Mouse (Mus musculus): Measurements from ENCODE around the gene Wdhd1. TPM values are rescaled to one million over a fixed set of nuclear protein-coding genes. Genes with fewer than 3 reads are reported as not detected.

The Wdhd1 gene
- polyA plus RNA-seq, 1 experiment from 2014 or later: 54.8 TPM

GRCm38 (mm10) chr14:47236491-47236890, 40.2 kb downstream of the Wdhd1 start:
- H3K9me3 ChIP-seq (ENCODE audit: control insufficient read depth, low read length): peaks cover 4% of the 10 kb centered on the region; the same call in 1 of the 2 replicates
- WGBS: 86% methylated on average over 7 of the region's 7 CpGs
- no peak overlapping the region for H3K9ac ChIP-seq (ENCODE audit: low read length)
- H3K4me1 ChIP-seq (ENCODE audit: control insufficient read depth, insufficient read depth, low read length): no peaks in the 10 kb centered on the region
- H3K27me3 ChIP-seq (ENCODE audit: control insufficient read depth, insufficient read depth, low read length): no peaks in the 10 kb centered on the region
- DNase-seq (ENCODE audit: low spot score) (no peak), ATAC-seq (ENCODE audit: insufficient number of reproducible peaks, low FRiP score, low TSS enrichment, low read depth) (no peak)
- no peak overlapping the region for H3K4me2 ChIP-seq (ENCODE audit: low read depth, severe bottlenecking)
- H3K4me3 ChIP-seq (ENCODE audit: low read depth, low read length): no peak overlapping the region
- H3K36me3 ChIP-seq (ENCODE audit: control insufficient read depth, insufficient read depth, low read length): 0 out of 2 replicates have a peak, but pooled peaks cover 4% of the 10 kb centered on the region
- H3K27ac ChIP-seq (replicated peaks; ENCODE audit: low read depth, low read length): no peak overlapping the region

- H3K27me3 ChIP-seq (ENCODE audit: control insufficient read depth, insufficient read depth, low read length): no peaks in the 10 kb centered on the region
- no peak overlapping the region for H3K4me2 ChIP-seq (ENCODE audit: low read depth, severe bottlenecking)
- DNase-seq (ENCODE audit: low spot score) (no peak), ATAC-seq (ENCODE audit: insufficient number of reproducible peaks, low FRiP score, low TSS enrichment, low read depth) (no peak)
- 83% methylated on average over 5 of the region's 5 CpGs for WGBS
- no peaks in the 10 kb centered on the region for H3K36me3 ChIP-seq (ENCODE audit: control insufficient read depth, insufficient read depth, low read length)
- no peaks in the 10 kb centered on the region for H3K4me1 ChIP-seq (ENCODE audit: control insufficient read depth, insufficient read depth, low read length)
- no peak overlapping the region for H3K4me3 ChIP-seq (ENCODE audit: low read depth, low read length)
- H3K9ac ChIP-seq (ENCODE audit: low read length): no peak overlapping the region
- peaks cover 4% of the 10 kb centered on the region; the same call in 1 of the 2 replicates for H3K9me3 ChIP-seq (ENCODE audit: control insufficient read depth, low read length)
- no peak overlapping the region for H3K27ac ChIP-seq (replicated peaks; ENCODE audit: low read depth, low read length)
Measured at GRCm38 (mm10) chr14:47234526-47235250, 42.0 kb downstream of the Wdhd1 start.

GRCm38 (mm10) chr14:47234032-47234431, 42.6 kb downstream of the Wdhd1 start:
- no peak for DNase-seq (ENCODE audit: low spot score)
- 89% methylated on average over 3 of the region's 3 CpGs for WGBS

GRCm38 (mm10) chr14:47233602-47234001, 43.1 kb downstream of the Wdhd1 start:
- 74% methylated on average over 2 of the region's 2 CpGs for WGBS
- H3K36me3 ChIP-seq (ENCODE audit: control insufficient read depth, insufficient read depth, low read length): no peaks in the 10 kb centered on the region

More at GRCm38 (mm10) chr14:47234032-47234431, 42.6 kb downstream of the Wdhd1 start:
- Histone ChIP-seq H3K4me1 (ENCODE audit: control insufficient read depth, insufficient read depth, low read length) (no peaks in the 10 kb centered on the region), H3K4me2 (ENCODE audit: low read depth, severe bottlenecking) (no peak overlapping the region), H3K9me3 (ENCODE audit: control insufficient read depth, low read length) (peaks cover 4% of the 10 kb centered on the region; the same call in 1 of the 2 replicates), H3K27me3 (ENCODE audit: control insufficient read depth, insufficient read depth, low read length) (no peaks in the 10 kb centered on the region), H3K4me3 (ENCODE audit: low read depth, low read length) (no peak overlapping the region), H3K36me3 (ENCODE audit: control insufficient read depth, insufficient read depth, low read length) (no peaks in the 10 kb centered on the region), H3K9ac (ENCODE audit: low read length) (no peak overlapping the region), H3K27ac (replicated peaks; ENCODE audit: low read depth, low read length) (no peak overlapping the region)
- ATAC-seq (ENCODE audit: insufficient number of reproducible peaks, low FRiP score, low TSS enrichment, low read depth): no peak

GRCm38 (mm10) chr14:47229796-47230376, 46.8 kb downstream of the Wdhd1 start:
- no peak overlapping the region for H3K27ac ChIP-seq (replicated peaks; ENCODE audit: low read depth, low read length)
- no peaks in the 10 kb centered on the region for H3K4me1 ChIP-seq (ENCODE audit: control insufficient read depth, insufficient read depth, low read length)
- no peaks in the 10 kb centered on the region for H3K36me3 ChIP-seq (ENCODE audit: control insufficient read depth, insufficient read depth, low read length)
- 80% methylated on average over 11 of the region's 11 CpGs for WGBS
- H3K4me2 ChIP-seq (ENCODE audit: low read depth, severe bottlenecking): no peak overlapping the region
- DNase-seq (ENCODE audit: low spot score) (no peak), ATAC-seq (ENCODE audit: insufficient number of reproducible peaks, low FRiP score, low TSS enrichment, low read depth) (no peak)
- no peak overlapping the region for H3K9ac ChIP-seq (ENCODE audit: low read length)
- no peak overlapping the region for H3K4me3 ChIP-seq (ENCODE audit: low read depth, low read length)
- H3K9me3 ChIP-seq (ENCODE audit: control insufficient read depth, low read length): no peaks in the 10 kb centered on the region
- H3K27me3 ChIP-seq (ENCODE audit: control insufficient read depth, insufficient read depth, low read length): no peaks in the 10 kb centered on the region

More at GRCm38 (mm10) chr14:47233602-47234001, 43.1 kb downstream of the Wdhd1 start:
- Histone ChIP-seq H3K4me1 (ENCODE audit: control insufficient read depth, insufficient read depth, low read length) (no peaks in the 10 kb centered on the region), H3K27ac (replicated peaks; ENCODE audit: low read depth, low read length) (no peak overlapping the region), H3K4me3 (ENCODE audit: low read depth, low read length) (no peak overlapping the region), H3K9ac (ENCODE audit: low read length) (no peak overlapping the region), H3K9me3 (ENCODE audit: control insufficient read depth, low read length) (peaks cover 4% of the 10 kb centered on the region; the same call in 1 of the 2 replicates), H3K27me3 (ENCODE audit: control insufficient read depth, insufficient read depth, low read length) (no peaks in the 10 kb centered on the region), H3K4me2 (ENCODE audit: low read depth, severe bottlenecking) (no peak overlapping the region)
- ATAC-seq (ENCODE audit: insufficient number of reproducible peaks, low FRiP score, low TSS enrichment, low read depth): no peak
- DNase-seq (ENCODE audit: low spot score): no peak

- Histone ChIP-seq H3K9ac (ENCODE audit: low read length) (no peak overlapping the region), H3K9me3 (ENCODE audit: control insufficient read depth, low read length) (no peaks in the 10 kb centered on the region), H3K36me3 (ENCODE audit: control insufficient read depth, insufficient read depth, low read length) (no peaks in the 10 kb centered on the region), H3K4me3 (ENCODE audit: low read depth, low read length) (no peak overlapping the region), H3K27me3 (ENCODE audit: control insufficient read depth, insufficient read depth, low read length) (no peaks in the 10 kb centered on the region), H3K4me1 (ENCODE audit: control insufficient read depth, insufficient read depth, low read length) (no peaks in the 10 kb centered on the region), H3K27ac (replicated peaks; ENCODE audit: low read depth, low read length) (no peak overlapping the region), H3K4me2 (ENCODE audit: low read depth, severe bottlenecking) (no peak overlapping the region)
- 90% methylated on average over 8 of the region's 8 CpGs for WGBS
- DNase-seq (ENCODE audit: low spot score): no peak
- no peak for ATAC-seq (ENCODE audit: insufficient number of reproducible peaks, low FRiP score, low TSS enrichment, low read depth)
Measured at GRCm38 (mm10) chr14:47225931-47226330, 50.7 kb downstream of the Wdhd1 start.

- DNase-seq (ENCODE audit: low spot score): no peak
Measured at GRCm38 (mm10) chr14:47224476-47225325, 52.0 kb downstream of the Wdhd1 start.

More at GRCm38 (mm10) chr14:47224476-47225325, 52.0 kb downstream of the Wdhd1 start:
- no peaks in the 10 kb centered on the region for H3K9me3 ChIP-seq (ENCODE audit: control insufficient read depth, low read length)
- no peaks in the 10 kb centered on the region for H3K27me3 ChIP-seq (ENCODE audit: control insufficient read depth, insufficient read depth, low read length)
- no peaks in the 10 kb centered on the region for H3K4me1 ChIP-seq (ENCODE audit: control insufficient read depth, insufficient read depth, low read length)
- H3K4me2 ChIP-seq (ENCODE audit: low read depth, severe bottlenecking): no peak overlapping the region
- H3K27ac ChIP-seq (replicated peaks; ENCODE audit: low read depth, low read length): no peak overlapping the region
- H3K9ac ChIP-seq (ENCODE audit: low read length): no peak overlapping the region
- no peak overlapping the region for H3K4me3 ChIP-seq (ENCODE audit: low read depth, low read length)
- WGBS: 84% methylated on average over 10 of the region's 10 CpGs
- H3K36me3 ChIP-seq (ENCODE audit: control insufficient read depth, insufficient read depth, low read length): no peaks in the 10 kb centered on the region
- ATAC-seq (ENCODE audit: insufficient number of reproducible peaks, low FRiP score, low TSS enrichment, low read depth): no peak

Measured in limb, embryonic 11.5 days (tissue).